Mouse (Mus musculus): Measurements from ENCODE around the gene Dlg2. TPM values are rescaled to one million over a fixed set of nuclear protein-coding genes. Genes with fewer than 3 reads are reported as not detected.

Gene Dlg2
- polyA plus RNA-seq, 1 experiment, result 0.01 TPM

- Histone ChIP-seq H3K79me2 (ENCODE audit: control insufficient read depth, insufficient read depth) (no peaks in the 10 kb centered on the region), H3K4me3 (ENCODE audit: insufficient read depth, poor library complexity, severe bottlenecking) (no peak overlapping the region), H3ac (ENCODE audit: control insufficient read depth, insufficient read length, low read depth) (no peak overlapping the region), H3K36me3 (ENCODE audit: control insufficient read depth, insufficient read depth) (no peaks in the 10 kb centered on the region), H3K79me3 (ENCODE audit: low read depth) (no peaks in the 10 kb centered on the region), H3K27me3 (ENCODE audit: control insufficient read depth, insufficient read depth, insufficient read length) (no peaks in the 10 kb centered on the region)
- no peak for TF ChIP-seq USF1 (IDR thresholded peaks at IDR 0.05; ENCODE audit: low read depth)
- no peak for TF ChIP-seq MYOG (IDR thresholded peaks at IDR 0.05; ENCODE audit: control insufficient read depth, extremely low read depth, insufficient read length)
- no peak for TF ChIP-seq CTCF (IDR thresholded peaks at IDR 0.05; ENCODE audit: control insufficient read depth, insufficient read depth, insufficient read length)
- no peak for TF ChIP-seq FOSL1 (IDR thresholded peaks at IDR 0.05; ENCODE audit: insufficient read depth, low read length, poor library complexity, severe bottlenecking)
- TF ChIP-seq CEBPB (IDR thresholded peaks at IDR 0.05; ENCODE audit: low read depth), result no peak
- TF ChIP-seq MYOD1 (IDR thresholded peaks at IDR 0.05; ENCODE audit: control insufficient read depth, insufficient read length, low read depth), result no peak
- no peak for TF ChIP-seq MAX (IDR thresholded peaks at IDR 0.05)
Observed at GRCm38 (mm10) chr7:91740748-91741147, 1264.3 kb downstream of the Dlg2 start.

GRCm38 (mm10) chr7:91753151-91753861 lies 1276.8 kb downstream of the Dlg2 start:
- TF ChIP-seq FOSL1 (IDR thresholded peaks at IDR 0.05; ENCODE audit: insufficient read depth, low read length, poor library complexity, severe bottlenecking), result no peak
- no peak for TF ChIP-seq USF1 (IDR thresholded peaks at IDR 0.05; ENCODE audit: low read depth)
- no peak for TF ChIP-seq MYOD1 (IDR thresholded peaks at IDR 0.05; ENCODE audit: control insufficient read depth, insufficient read length, low read depth)
- no peak for TF ChIP-seq CEBPB (IDR thresholded peaks at IDR 0.05; ENCODE audit: low read depth)
- TF ChIP-seq MYOG (IDR thresholded peaks at IDR 0.05; ENCODE audit: control insufficient read depth, extremely low read depth, insufficient read length), result no peak
- no peak for TF ChIP-seq MAX (IDR thresholded peaks at IDR 0.05)

GRCm38 (mm10) chr7:91767648-91768047 lies 1291.2 kb downstream of the Dlg2 start:
- Histone ChIP-seq H3K27me3 (ENCODE audit: control insufficient read depth, insufficient read depth, insufficient read length) (no peaks in the 10 kb centered on the region), H3K79me3 (ENCODE audit: low read depth) (no peaks in the 10 kb centered on the region), H3ac (ENCODE audit: control insufficient read depth, insufficient read length, low read depth) (no peak overlapping the region), H3K4me3 (ENCODE audit: insufficient read depth, poor library complexity, severe bottlenecking) (no peak overlapping the region), H3K79me2 (ENCODE audit: control insufficient read depth, insufficient read depth) (no peaks in the 10 kb centered on the region), H3K36me3 (ENCODE audit: control insufficient read depth, insufficient read depth) (no peaks in the 10 kb centered on the region)
- TF ChIP-seq CTCF (IDR thresholded peaks at IDR 0.05; ENCODE audit: control insufficient read depth, insufficient read depth, insufficient read length), result no peak

More at GRCm38 (mm10) chr7:91753151-91753861, 1276.8 kb downstream of the Dlg2 start:
- H3K27me3 ChIP-seq (ENCODE audit: control insufficient read depth, insufficient read depth, insufficient read length), result no peaks in the 10 kb centered on the region
- no peaks in the 10 kb centered on the region for H3K79me3 ChIP-seq (ENCODE audit: low read depth)
- H3K4me3 ChIP-seq (ENCODE audit: insufficient read depth, poor library complexity, severe bottlenecking), result no peak overlapping the region
- no peaks in the 10 kb centered on the region for H3K79me2 ChIP-seq (ENCODE audit: control insufficient read depth, insufficient read depth)
- H3K36me3 ChIP-seq (ENCODE audit: control insufficient read depth, insufficient read depth), result no peaks in the 10 kb centered on the region
- no peak overlapping the region for H3ac ChIP-seq (ENCODE audit: control insufficient read depth, insufficient read length, low read depth)

- H3K4me3 ChIP-seq (ENCODE audit: insufficient read depth, poor library complexity, severe bottlenecking), result no peak overlapping the region
- TF ChIP-seq MYOG (IDR thresholded peaks at IDR 0.05; ENCODE audit: control insufficient read depth, extremely low read depth, insufficient read length) (no peak), FOSL1 (IDR thresholded peaks at IDR 0.05; ENCODE audit: insufficient read depth, low read length, poor library complexity, severe bottlenecking) (no peak), CTCF (IDR thresholded peaks at IDR 0.05; ENCODE audit: control insufficient read depth, insufficient read depth, insufficient read length) (no peak), MAX (IDR thresholded peaks at IDR 0.05) (no peak), USF1 (IDR thresholded peaks at IDR 0.05; ENCODE audit: low read depth) (no peak), MYOD1 (IDR thresholded peaks at IDR 0.05; ENCODE audit: control insufficient read depth, insufficient read length, low read depth) (no peak), CEBPB (IDR thresholded peaks at IDR 0.05; ENCODE audit: low read depth) (no peak)
- no peak overlapping the region for H3ac ChIP-seq (ENCODE audit: control insufficient read depth, insufficient read length, low read depth)
- H3K79me3 ChIP-seq (ENCODE audit: low read depth), result no peaks in the 10 kb centered on the region
- no peaks in the 10 kb centered on the region for H3K36me3 ChIP-seq (ENCODE audit: control insufficient read depth, insufficient read depth)
- H3K79me2 ChIP-seq (ENCODE audit: control insufficient read depth, insufficient read depth), result no peaks in the 10 kb centered on the region
- H3K27me3 ChIP-seq (ENCODE audit: control insufficient read depth, insufficient read depth, insufficient read length), result no peaks in the 10 kb centered on the region
Observed at GRCm38 (mm10) chr7:91778673-91779072, 1302.2 kb downstream of the Dlg2 start.

GRCm38 (mm10) chr7:91784617-91785016 lies 1308.1 kb downstream of the Dlg2 start:
- no peaks in the 10 kb centered on the region for H3K79me3 ChIP-seq (ENCODE audit: low read depth)
- H3K79me2 ChIP-seq (ENCODE audit: control insufficient read depth, insufficient read depth), result no peaks in the 10 kb centered on the region
- H3K27me3 ChIP-seq (ENCODE audit: control insufficient read depth, insufficient read depth, insufficient read length), result no peaks in the 10 kb centered on the region
- H3ac ChIP-seq (ENCODE audit: control insufficient read depth, insufficient read length, low read depth), result no peak overlapping the region
- no peak overlapping the region for H3K4me3 ChIP-seq (ENCODE audit: insufficient read depth, poor library complexity, severe bottlenecking)
- TF ChIP-seq CEBPB (IDR thresholded peaks at IDR 0.05; ENCODE audit: low read depth), result no peak
- no peak for TF ChIP-seq MYOG (IDR thresholded peaks at IDR 0.05; ENCODE audit: control insufficient read depth, extremely low read depth, insufficient read length)
- TF ChIP-seq MYOD1 (IDR thresholded peaks at IDR 0.05; ENCODE audit: control insufficient read depth, insufficient read length, low read depth), result no peak
- TF ChIP-seq FOSL1 (IDR thresholded peaks at IDR 0.05; ENCODE audit: insufficient read depth, low read length, poor library complexity, severe bottlenecking), result no peak
- no peak for TF ChIP-seq MAX (IDR thresholded peaks at IDR 0.05)
- no peak for TF ChIP-seq USF1 (IDR thresholded peaks at IDR 0.05; ENCODE audit: low read depth)
- TF ChIP-seq CTCF (IDR thresholded peaks at IDR 0.05; ENCODE audit: control insufficient read depth, insufficient read depth, insufficient read length), result no peak
- H3K36me3 ChIP-seq (ENCODE audit: control insufficient read depth, insufficient read depth), result no peaks in the 10 kb centered on the region

GRCm38 (mm10) chr7:91785445-91785844 lies 1309.0 kb downstream of the Dlg2 start:
- Histone ChIP-seq H3K4me3 (ENCODE audit: insufficient read depth, poor library complexity, severe bottlenecking) (no peak overlapping the region), H3K79me2 (ENCODE audit: control insufficient read depth, insufficient read depth) (no peaks in the 10 kb centered on the region), H3K27me3 (ENCODE audit: control insufficient read depth, insufficient read depth, insufficient read length) (no peaks in the 10 kb centered on the region), H3K79me3 (ENCODE audit: low read depth) (no peaks in the 10 kb centered on the region), H3ac (ENCODE audit: control insufficient read depth, insufficient read length, low read depth) (no peak overlapping the region), H3K36me3 (ENCODE audit: control insufficient read depth, insufficient read depth) (no peaks in the 10 kb centered on the region)
- TF ChIP-seq USF1 (IDR thresholded peaks at IDR 0.05; ENCODE audit: low read depth) (no peak), MYOD1 (IDR thresholded peaks at IDR 0.05; ENCODE audit: control insufficient read depth, insufficient read length, low read depth) (no peak), CTCF (IDR thresholded peaks at IDR 0.05; ENCODE audit: control insufficient read depth, insufficient read depth, insufficient read length) (no peak), MYOG (IDR thresholded peaks at IDR 0.05; ENCODE audit: control insufficient read depth, extremely low read depth, insufficient read length) (no peak), CEBPB (IDR thresholded peaks at IDR 0.05; ENCODE audit: low read depth) (no peak), MAX (IDR thresholded peaks at IDR 0.05) (no peak), FOSL1 (IDR thresholded peaks at IDR 0.05; ENCODE audit: insufficient read depth, low read length, poor library complexity, severe bottlenecking) (no peak)

All from C2C12 (cell line).